Mouse (Mus musculus): ENCODE results near the gene Pdcl2. TPM values are rescaled to one million over a fixed set of nuclear protein-coding genes. Genes with fewer than 3 reads are reported as not detected.
A peak's percentile ranks its signal among the peaks of the same experiment; 100 is the strongest.

Pdcl2 gene
- total and polyA plus RNA-seq, 3 experiments = not detected

DNA sequence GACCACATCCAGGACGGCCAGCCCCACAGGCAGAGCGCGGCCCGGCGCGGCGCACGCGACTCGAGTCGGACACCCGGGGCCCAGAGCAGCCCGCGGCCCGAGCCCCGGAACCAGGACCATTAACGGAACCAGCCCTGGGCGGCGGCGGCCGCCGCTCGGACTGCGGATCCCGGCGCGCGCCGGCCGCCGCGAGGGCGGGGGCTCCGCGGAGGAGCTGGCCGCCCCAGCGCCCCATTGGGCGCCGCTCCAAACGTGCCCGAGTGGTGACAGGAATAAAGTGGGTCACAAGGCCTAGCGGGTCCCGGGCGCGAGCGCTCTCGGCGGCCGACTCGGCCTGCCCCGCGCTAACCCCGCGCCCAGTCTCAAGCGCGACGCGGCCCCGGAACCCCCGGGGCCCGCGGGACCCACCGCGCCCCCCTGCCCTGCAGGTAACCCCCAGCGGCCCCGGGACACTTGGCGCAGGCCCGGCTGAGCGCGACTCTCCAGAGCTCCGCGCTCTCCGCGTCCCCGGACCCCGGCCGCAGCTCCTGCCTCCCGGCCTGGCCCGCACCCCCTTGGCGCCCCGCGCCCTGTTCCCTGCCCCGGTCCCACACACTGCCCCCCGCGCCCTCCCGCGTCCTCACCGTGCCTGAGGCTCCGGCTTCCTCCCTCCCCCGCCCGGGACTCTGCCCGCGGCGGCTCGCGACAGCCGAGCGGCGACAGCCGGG, 27.1 kb downstream of the Pdcl2 start:
- DNase-seq = peak; percentile 95

DNA sequence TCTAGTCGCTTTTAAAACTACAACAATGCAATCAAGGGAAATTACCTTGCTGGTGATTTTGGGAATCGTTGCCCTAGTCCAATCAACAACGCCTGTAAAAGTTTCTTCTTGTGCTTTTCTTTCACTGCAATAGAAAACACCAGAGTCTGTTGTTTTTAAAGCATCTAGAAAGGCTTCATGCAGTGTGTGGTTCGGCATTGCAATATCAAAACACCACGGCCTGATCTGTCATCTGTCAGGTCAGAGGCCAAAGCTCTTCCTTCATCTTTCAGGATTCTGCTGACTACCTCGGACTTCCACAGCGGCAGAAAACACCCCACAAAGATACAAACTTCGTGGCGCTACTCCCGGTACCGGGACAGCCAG, 27.6 kb downstream of the Pdcl2 start:
- DNase-seq = no peak

DNA sequence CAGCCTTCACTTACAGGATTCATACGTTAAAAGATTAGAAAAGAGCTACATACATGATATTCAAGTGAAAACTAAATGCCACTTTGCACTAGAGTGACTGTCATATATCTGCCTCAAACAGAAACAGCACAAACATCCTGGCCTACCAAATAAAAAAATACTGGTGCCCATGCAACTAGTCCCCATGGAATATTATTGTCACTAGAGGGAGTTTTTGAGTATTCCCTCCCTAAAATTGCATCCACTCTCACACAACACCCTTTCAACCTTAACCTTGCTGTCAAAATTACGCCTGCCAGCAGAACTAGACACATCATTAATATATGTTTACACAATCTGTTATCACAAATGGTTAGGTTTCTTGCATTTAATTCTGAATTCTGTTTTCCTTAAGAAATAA, 28.9 kb downstream of the Pdcl2 start:
- DNase-seq = no peak

DNA sequence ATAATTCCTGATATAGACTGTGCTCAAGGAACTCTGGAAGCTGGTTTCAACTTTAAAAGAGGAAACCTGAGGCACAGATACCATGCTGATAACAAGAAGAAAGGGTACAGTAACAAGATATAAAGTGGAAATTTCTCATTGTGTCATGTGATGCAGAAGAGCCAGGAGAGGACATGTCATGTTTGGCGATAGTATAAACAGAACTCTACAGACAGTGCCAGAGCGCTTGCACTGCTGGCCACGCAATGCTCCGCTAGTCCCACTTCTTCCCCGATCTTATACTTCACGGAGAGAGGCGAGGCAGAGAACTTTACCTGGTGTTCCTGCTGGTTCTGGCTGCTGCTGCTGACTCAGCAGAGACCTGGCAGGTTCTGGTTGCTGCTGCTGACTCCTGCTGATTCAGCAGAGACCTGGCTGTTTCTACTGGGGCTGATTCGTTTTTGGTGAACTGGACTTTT, 41.7 kb downstream of the Pdcl2 start:
- peak; percentile 12 for DNase-seq

DNA sequence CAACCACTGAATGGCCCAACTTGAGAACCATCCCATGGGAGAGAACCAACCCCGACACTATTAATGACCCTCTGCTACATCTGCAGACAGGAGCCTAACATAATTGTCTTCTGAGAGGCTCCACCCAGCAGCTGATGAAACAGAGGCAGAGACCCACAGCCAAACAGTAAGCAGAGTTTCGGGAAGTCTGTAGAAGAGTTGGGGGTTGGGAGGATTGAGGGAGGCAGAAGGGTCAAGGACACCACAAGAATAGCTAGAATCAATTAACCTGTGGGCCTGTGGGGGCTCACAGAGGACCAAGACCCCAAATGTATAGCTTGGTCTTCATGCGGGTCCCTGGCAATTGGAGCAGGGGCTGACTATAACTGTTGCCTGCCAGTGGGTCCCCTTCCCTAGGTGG, 42.7 kb downstream of the Pdcl2 start:
- no peak for DNase-seq

DNA sequence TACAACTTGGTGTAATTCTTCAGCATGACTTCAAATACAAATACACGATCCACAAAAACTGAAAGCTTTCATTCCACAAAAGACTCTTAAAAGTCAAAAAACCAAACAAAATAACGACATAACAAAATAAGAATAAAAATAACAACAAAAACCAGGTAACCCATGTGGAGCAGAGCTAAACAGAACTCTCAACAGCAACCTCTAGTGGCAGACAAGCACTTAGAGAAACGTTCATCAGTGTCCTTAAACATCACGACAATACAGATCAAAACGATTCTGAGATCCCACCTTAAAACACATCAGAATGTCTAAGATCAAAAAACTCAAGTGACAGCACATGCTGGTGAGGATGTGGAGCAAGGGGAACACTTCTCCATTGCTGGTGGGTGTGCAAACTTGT, 43.9 kb downstream of the Pdcl2 start:
- no peak for DNase-seq

DNA sequence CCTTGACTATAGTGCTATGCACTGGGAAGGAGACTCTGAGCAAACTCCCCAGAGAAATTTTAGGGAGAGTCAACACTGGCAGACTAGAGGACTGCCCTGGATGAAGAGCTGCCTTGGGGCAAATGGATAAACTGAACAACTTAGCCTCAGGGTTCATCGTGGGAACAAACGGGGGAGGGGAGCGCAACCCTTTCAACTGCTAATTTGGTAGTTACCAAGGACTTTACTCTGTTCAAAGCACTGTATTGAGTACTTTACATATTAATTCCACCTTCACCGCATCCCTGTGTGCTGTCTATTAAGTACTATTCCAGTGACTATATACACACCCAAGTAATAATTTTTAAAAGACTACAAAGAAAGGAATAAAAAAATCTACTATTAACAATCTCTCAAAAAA, 45.3 kb downstream of the Pdcl2 start:
- DNase-seq = no peak

DNA sequence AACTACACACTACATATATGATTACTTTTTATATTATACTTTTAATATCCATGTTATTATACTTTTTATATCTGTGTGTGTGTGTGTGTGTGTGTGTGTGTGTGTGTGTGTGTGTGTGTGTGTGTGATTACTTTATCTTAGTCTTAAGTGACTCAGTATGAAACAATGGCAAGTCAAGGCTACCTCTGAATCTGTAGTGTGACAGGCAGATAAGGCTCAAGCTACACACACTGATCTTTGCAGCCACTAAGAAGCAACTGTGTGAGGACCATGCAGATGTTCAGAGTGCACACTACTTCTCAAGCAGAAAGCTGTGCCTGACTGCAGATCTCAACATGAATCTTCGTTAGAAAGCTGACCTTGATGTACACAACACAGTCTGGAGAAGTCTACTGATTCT, 47.1 kb downstream of the Pdcl2 start:
- peak; percentile 32 for DNase-seq

DNA sequence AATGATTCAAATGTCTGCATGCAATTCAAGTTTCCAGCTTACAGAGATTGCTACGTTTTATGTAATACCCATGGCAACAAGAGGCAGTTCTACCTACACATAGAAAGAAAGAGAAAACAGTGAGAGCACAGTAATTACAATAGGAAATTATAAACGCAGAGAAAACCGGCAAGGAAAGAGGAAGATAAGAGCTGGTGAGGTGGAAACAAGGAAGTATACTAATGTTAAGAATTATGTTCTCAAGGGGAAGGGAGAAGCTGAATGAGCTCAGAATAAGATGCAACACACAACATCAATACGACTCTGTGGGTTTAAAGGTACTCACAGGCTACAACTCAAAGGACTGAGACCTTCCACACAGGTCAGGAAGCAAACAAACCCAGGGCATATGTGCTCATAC, 56.0 kb downstream of the Pdcl2 start:
- DNase-seq = no peak

Other genes starting within 250 kb of the Pdcl2 start
- gene Srd5a3, start 190.9 kb downstream of the Pdcl2 start, total RNA-seq (2021) = 10 to 100 TPM; 25.5 to 30.4 TPM
- gene Srd5a3, start 190.9 kb downstream of the Pdcl2 start, polyA plus RNA-seq (2012; rRNA removed) = 280 and 358 TPM in 2 replicates
- 10 to 100 TPM; 28.1 to 49.1 TPM for gene Tmem165, start 147.3 kb downstream of the Pdcl2 start, total RNA-seq (2021)
- gene Tmem165, start 147.3 kb downstream of the Pdcl2 start, polyA plus RNA-seq (2012; rRNA removed) = 164 and 194 TPM in 2 replicates
- 10 to 100 TPM; 38.9 to 62.9 TPM for gene Clock, start 26.4 kb downstream of the Pdcl2 start, total RNA-seq (2021)
- 10.6 and 10.9 TPM in 2 replicates for gene Clock, start 26.4 kb downstream of the Pdcl2 start, polyA plus RNA-seq (2012; rRNA removed)
- under 1 TPM in 1 of 2 experiments, not detected in 1; 0.48 TPM for gene Nmu, start 32.6 kb upstream of the Pdcl2 start, total RNA-seq (2021)
- not detected in 2 replicates for gene Nmu, start 32.6 kb upstream of the Pdcl2 start, polyA plus RNA-seq (2012; rRNA removed)
- not detected for gene Gm7271, start 152.9 kb upstream of the Pdcl2 start, total RNA-seq (2021)
- not detected in 2 replicates for gene Gm7271, start 152.9 kb upstream of the Pdcl2 start, polyA plus RNA-seq (2012; rRNA removed)
- gene Exoc1, start 198.2 kb upstream of the Pdcl2 start, total RNA-seq (2021) = 10 to 100 TPM; 43.7 to 53.2 TPM
- gene Exoc1, start 198.2 kb upstream of the Pdcl2 start, polyA plus RNA-seq (2012; rRNA removed) = 16.0 and 18.2 TPM in 2 replicates

All from adrenal gland, adult 2 months (tissue).